Comparison of ENCODE assay signal across 14 mouse cellular contexts in the genomic region with DNA sequence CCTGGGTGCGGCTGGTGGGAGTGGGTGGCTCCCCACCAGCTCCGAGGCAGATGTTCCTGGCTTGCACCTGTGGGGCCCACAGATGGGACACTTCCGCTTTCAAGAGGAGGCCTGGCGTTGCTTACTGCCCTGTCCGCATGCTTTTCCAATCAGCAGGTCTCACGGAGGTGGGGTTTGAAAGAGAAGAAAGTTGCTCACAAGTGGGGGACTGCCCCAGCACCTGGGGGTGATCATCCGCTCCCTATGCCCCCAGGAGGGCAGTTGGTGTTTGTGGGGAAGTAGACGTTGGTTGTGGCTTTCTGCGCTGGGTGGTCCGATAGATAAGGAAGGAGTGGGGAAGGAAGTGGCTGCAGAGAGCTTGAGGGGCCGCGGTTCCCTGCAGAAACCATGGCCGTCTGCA. TPM values are rescaled to one million over a fixed set of nuclear protein-coding genes. Genes with fewer than 3 reads are reported as not detected.
DNase-seq lines count a peak whose midpoint lies in the region; ATAC-seq lines count a peak whose summit lies in the region.
"Had no signal": no experiment of that assay in that cellular context is flagged by ENCODE, and none has a peak within 500 bp of the region (broad histone marks: within the 10 kb centered on the region; RNA-seq: fewer than 3 reads in every experiment).

No protein-coding gene starts in this region.

- peak overlapping the region; percentile 42; the same call in 1 of the 2 replicates for H3K27ac ChIP-seq in hindbrain, embryonic 10.5 days
- H3K27ac ChIP-seq in hindbrain, embryonic 12.5 days, result no peak overlapping the region
- H3K27ac ChIP-seq in heart, embryonic 15.5 days, result peak overlapping the region; percentile 11; the same call in 1 of the 2 replicates
- H3K27ac ChIP-seq: forebrain, embryonic 12.5 days; neural tube, embryonic 12.5 days had no signal

- no peak overlapping the region for H3K4me2 ChIP-seq in hindbrain, embryonic 12.5 days (replicated peaks)
- H3K4me2 ChIP-seq in heart, embryonic 15.5 days, result no peak overlapping the region
- H3K4me2 ChIP-seq: forebrain, embryonic 12.5 days; neural tube, embryonic 12.5 days had no signal

- DNase-seq in hindbrain, embryonic 10.5 days (ENCODE audit: low spot score), result no peak
- peak; percentile 73 for DNase-seq in thymus, postnatal 14 days
- DNase-seq in kidney, adult 9 months, result no peak
- no peak for DNase-seq in kidney, adult 8-10 months
- no peak for DNase-seq in gastrocnemius, postnatal 36 days
- DNase-seq: gastrocnemius, postnatal 25 days; kidney, postnatal 36 days; lung, postnatal 36 days had no signal

- 0 out of 2 replicates have a peak overlapping the region, but pooled peaks have one; percentile 5 for H3K4me3 ChIP-seq in hindbrain, embryonic 10.5 days
- no peak overlapping the region for H3K4me3 ChIP-seq in hindbrain, embryonic 12.5 days
- no peak overlapping the region for H3K4me3 ChIP-seq in heart, embryonic 15.5 days
- H3K4me3 ChIP-seq: forebrain, embryonic 12.5 days; neural tube, embryonic 12.5 days had no signal

- no peak overlapping the region for H3K9ac ChIP-seq in hindbrain, embryonic 12.5 days
- H3K9ac ChIP-seq in heart, embryonic 15.5 days, result no peak overlapping the region
- H3K9ac ChIP-seq: forebrain, embryonic 12.5 days; neural tube, embryonic 12.5 days had no signal

- ATAC-seq in hindbrain, embryonic 12.5 days (ENCODE audit: low FRiP score), result no peak
- ATAC-seq in heart, embryonic 15.5 days (replicated peaks; ENCODE audit: insufficient number of reproducible peaks, insufficient read depth, low FRiP score, low read depth), result no peak
- 0 out of 2 replicates have a peak, but pooled peaks have one; percentile 2 for ATAC-seq in monocyte, adult 5-6 weeks (replicated peaks; ENCODE audit: insufficient number of reproducible peaks, low FRiP score, low TSS enrichment, poor library complexity, severe bottlenecking)
- ATAC-seq: hindbrain, embryonic 16.5 days had no signal

- H3K27me3 ChIP-seq in hindbrain, embryonic 10.5 days (ENCODE audit: insufficient read depth, poor library complexity, severe bottlenecking), result peaks cover 14% of the 10 kb centered on the region
- H3K27me3 ChIP-seq in hindbrain, embryonic 12.5 days, result 0 out of 2 replicates have a peak, but pooled peaks cover 15% of the 10 kb centered on the region
- 0 out of 2 replicates have a peak, but pooled peaks cover 9% of the 10 kb centered on the region for H3K27me3 ChIP-seq in heart, embryonic 15.5 days
- H3K27me3 ChIP-seq: neural tube, embryonic 12.5 days had no signal

- intact Hi-C loops in gastrocnemius, postnatal 36 days (cut with DNase I), result no loop called here

- H3K9me3 ChIP-seq in hindbrain, embryonic 10.5 days, result no peaks in the 10 kb centered on the region
- H3K9me3 ChIP-seq in hindbrain, embryonic 12.5 days (replicated peaks), result no peaks in the 10 kb centered on the region
- H3K9me3 ChIP-seq in heart, embryonic 15.5 days (replicated peaks), result no peaks in the 10 kb centered on the region
- H3K9me3 ChIP-seq: forebrain, embryonic 12.5 days; neural tube, embryonic 12.5 days had no signal

- 68% methylated on average over 13 of the region's 13 CpGs for WGBS in hindbrain, embryonic 10.5 days
- WGBS in hindbrain, embryonic 12.5 days, result 80% methylated on average over 13 of the region's 13 CpGs
- 40% methylated on average over 13 of the region's 13 CpGs for WGBS in heart, embryonic 15.5 days

- H3K36me3 ChIP-seq in hindbrain, embryonic 10.5 days, result no peaks in the 10 kb centered on the region
- H3K36me3 ChIP-seq in hindbrain, embryonic 12.5 days, result no peaks in the 10 kb centered on the region
- H3K36me3 ChIP-seq in heart, embryonic 15.5 days, result no peaks in the 10 kb centered on the region
- H3K36me3 ChIP-seq: forebrain, embryonic 12.5 days; neural tube, embryonic 12.5 days had no signal

- H3K4me1 ChIP-seq in hindbrain, embryonic 10.5 days (replicated peaks), result peaks cover 56% of the 10 kb centered on the region
- H3K4me1 ChIP-seq in hindbrain, embryonic 12.5 days, result peaks cover 11% of the 10 kb centered on the region
- peaks cover 20% of the 10 kb centered on the region for H3K4me1 ChIP-seq in heart, embryonic 15.5 days (replicated peaks)

RNA-seq across cellular contexts. Expression of gene Cbfa2t3, which starts 1.7 kb away (rescaled TPM):
- polyA plus RNA-seq in hindbrain, embryonic 10.5 days (2016; fragmentation: Nextera tagmentation; extraction: Ambion mirVana), result 2.2 and 5.4 TPM in 2 replicates
- 17.1 and 17.3 TPM in 2 replicates for polyA plus RNA-seq in hindbrain, embryonic 12.5 days (2016; fragmentation: Nextera tagmentation; extraction: Ambion mirVana)
- 4.2 and 5.9 TPM in 2 replicates for polyA plus RNA-seq in heart, embryonic 15.5 days (2015; fragmentation: Nextera tagmentation; extraction: Ambion mirVana)
- 21.2 to 48.6 TPM (median 32.6 TPM) in 3 replicates for total RNA-seq in monocyte, adult 5-6 weeks (2017)
- total RNA-seq in gastrocnemius, postnatal 36 days (2021), result 10 to 100 TPM; 17.0 to 18.7 TPM
